Mouse (Mus musculus) embryonic fibroblast, embryonic 13.5 days (primary cell): Measurements from ENCODE around the gene Rnft2.

Experiments
- CTCF ChIP-seq: IDR thresholded peaks from 2 replicates; pipeline ENCODE4 v1.5.1; 2011; ENCODE audit warnings: mild to moderate bottlenecking, control low read depth, low read length, moderate library complexity, borderline replicate concordance; ENCODE audit not compliant: insufficient read depth
- POLR2A ChIP-seq: IDR thresholded peaks from 2 replicates; pipeline ENCODE4 v1.6.1; 2011; ENCODE audit warnings: low read depth, mild to moderate bottlenecking, control low read depth, low read length, moderate library complexity

DNA sequence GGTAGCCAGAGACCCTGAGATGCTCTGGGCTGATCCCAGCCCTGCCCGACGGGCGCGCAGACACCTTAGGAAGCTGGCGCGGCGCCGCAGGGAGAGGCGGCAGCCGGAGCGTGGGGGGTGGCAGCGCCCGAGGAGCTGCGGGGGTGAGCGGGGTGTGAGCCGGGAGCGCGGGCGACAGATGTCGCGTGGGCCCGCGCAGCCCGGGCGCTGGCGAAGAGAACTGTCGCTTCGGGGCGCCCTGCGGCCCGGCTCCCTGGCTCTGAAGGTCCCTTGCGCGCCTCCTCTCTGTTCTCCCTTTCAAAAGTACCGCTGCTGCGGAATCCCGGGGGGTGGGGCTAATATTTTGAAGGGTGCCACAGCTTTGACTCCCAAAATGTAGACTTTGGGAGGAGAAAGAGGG is 73.3 kb downstream of the Rnft2 start:
- no peak for TF ChIP-seq POLR2A
- no peak for TF ChIP-seq CTCF
